Mouse (Mus musculus): Measurements from ENCODE around the gene Cpne5. TPM values are rescaled to one million over a fixed set of nuclear protein-coding genes. Genes with fewer than 3 reads are reported as not detected.
"Not testable (repeated sequence)": the region's sequence is repeated elsewhere in the genome, so short reads cannot be mapped to it uniquely, and the experiment has no call there.

The Cpne5 gene
- polyA plus RNA-seq, 1 experiment from 2014 or later: 17.9 TPM

GRCm38 (mm10) chr17:29267040-29267439 lies 29.1 kb upstream of the Cpne5 start:
- H3K4me3 ChIP-seq; H3K9me3 ChIP-seq (replicated peaks); H3K36me3 ChIP-seq; H3K27me3 ChIP-seq; ATAC-seq (replicated peaks; ENCODE audit: insufficient number of reproducible peaks, insufficient read depth, low FRiP score, low read depth); H3K9ac ChIP-seq; H3K27ac ChIP-seq; H3K4me2 ChIP-seq: not testable (repeated sequence)
- WGBS: 84% methylated on average over 2 of the region's 2 CpGs
- peaks cover 38% of the 10 kb centered on the region for H3K4me1 ChIP-seq (replicated peaks)

GRCm38 (mm10) chr17:29264760-29265159 lies 26.8 kb upstream of the Cpne5 start:
- Histone ChIP-seq H3K4me3 (peak overlapping the region; percentile 77; the same call in 1 of the 2 replicates), H3K9me3 (replicated peaks) (no peaks in the 10 kb centered on the region), H3K4me2 (peak overlapping the region; percentile 67), H3K9ac (peak overlapping the region; percentile 77; the same call in 1 of the 2 replicates), H3K27me3 (no peaks in the 10 kb centered on the region), H3K27ac (peak overlapping the region; percentile 99), H3K36me3 (peaks cover 6% of the 10 kb centered on the region; the same call in 1 of the 2 replicates), H3K4me1 (replicated peaks) (peaks cover 40% of the 10 kb centered on the region)
- ATAC-seq (replicated peaks; ENCODE audit: insufficient number of reproducible peaks, insufficient read depth, low FRiP score, low read depth): no peak
- WGBS: 76% methylated on average over 5 of the region's 5 CpGs

GRCm38 (mm10) chr17:29263840-29264633 lies 26.1 kb upstream of the Cpne5 start, which contains the start of gene Ppil1:
Gene Ppil1 (minus strand): TSS chr17:29264186.
- Histone ChIP-seq H3K9ac (peak within 1 kb of the TSS; percentile 77), H3K36me3 (peaks cover 6% of the 10 kb centered on the region; the same call in 1 of the 2 replicates), H3K4me3 (peak within 1 kb of the TSS; percentile 77), H3K27me3 (no peaks in the 10 kb centered on the region), H3K27ac (peak within 1 kb of the TSS; percentile 99), H3K4me2 (peak within 1 kb of the TSS; percentile 67), H3K4me1 (replicated peaks) (peaks cover 42% of the 10 kb centered on the region), H3K9me3 (replicated peaks) (no peaks in the 10 kb centered on the region)
- no peak; the same call in 1 of the 2 replicates for ATAC-seq (replicated peaks; ENCODE audit: insufficient number of reproducible peaks, insufficient read depth, low FRiP score, low read depth)
- 6% methylated on average over 38 of the region's 38 CpGs for WGBS

- H3K4me2 ChIP-seq: peak overlapping the region; percentile 67
- peak overlapping the region; percentile 77 for H3K4me3 ChIP-seq
- under 1% methylated on average over 14 of the region's 14 CpGs for WGBS
- H3K27me3 ChIP-seq: no peaks in the 10 kb centered on the region
- no peaks in the 10 kb centered on the region for H3K9me3 ChIP-seq (replicated peaks)
- peak overlapping the region; percentile 77 for H3K9ac ChIP-seq
- H3K4me1 ChIP-seq (replicated peaks): peaks cover 48% of the 10 kb centered on the region
- peaks cover 6% of the 10 kb centered on the region; the same call in 1 of the 2 replicates for H3K36me3 ChIP-seq
- ATAC-seq (replicated peaks; ENCODE audit: insufficient number of reproducible peaks, insufficient read depth, low FRiP score, low read depth): no peak
- H3K27ac ChIP-seq: peak overlapping the region; percentile 99
Measured at GRCm38 (mm10) chr17:29263417-29263816, 25.4 kb upstream of the Cpne5 start.

- 35% methylated on average over 2 of the region's 2 CpGs for WGBS
- Histone ChIP-seq H3K9ac (no peak overlapping the region), H3K4me1 (replicated peaks) (peaks cover 56% of the 10 kb centered on the region)
Measured at GRCm38 (mm10) chr17:29262259-29262649, 24.3 kb upstream of the Cpne5 start.

DNA sequence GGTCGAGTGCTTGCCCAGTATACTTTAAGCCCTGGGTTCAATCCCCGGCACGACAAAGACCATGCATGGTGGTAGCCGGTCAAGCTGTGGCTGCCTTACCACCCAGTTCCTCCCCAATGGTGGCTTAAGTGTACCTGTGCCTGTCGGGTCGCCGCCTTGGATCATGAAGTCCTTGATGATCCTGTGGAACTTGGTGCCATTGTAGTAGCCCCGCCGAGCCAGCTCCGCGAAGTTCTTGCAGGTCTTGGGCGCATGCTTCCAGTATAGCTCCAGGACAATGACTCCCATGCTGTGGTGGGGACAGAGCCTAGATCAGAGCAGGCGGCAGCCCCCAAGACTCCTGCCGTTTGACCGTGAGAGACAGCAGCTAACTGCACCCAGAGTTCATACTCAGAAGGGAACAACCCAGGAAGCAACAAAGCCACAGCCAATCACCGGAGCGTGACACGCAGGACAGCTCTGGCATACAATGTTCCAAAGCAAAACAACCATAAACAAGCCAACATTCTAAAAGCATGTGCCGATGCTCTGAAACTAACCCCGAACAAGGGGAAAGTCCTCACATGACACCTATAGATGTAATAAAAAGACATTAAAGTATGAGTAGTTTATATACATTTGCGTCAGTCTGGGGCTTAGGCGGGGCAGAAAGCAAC lies 23.8 kb upstream of the Cpne5 start:
- Histone ChIP-seq H3K27me3 (no peaks in the 10 kb centered on the region), H3K4me1 (replicated peaks) (peaks cover 62% of the 10 kb centered on the region), H3K9me3 (replicated peaks) (no peaks in the 10 kb centered on the region), H3K27ac (no peak overlapping the region), H3K4me2 (peak overlapping the region; percentile 67; the same call in 1 of the 2 replicates), H3K36me3 (peaks cover 6% of the 10 kb centered on the region; the same call in 1 of the 2 replicates), H3K4me3 (no peak overlapping the region), H3K9ac (no peak overlapping the region)
- ATAC-seq (replicated peaks; ENCODE audit: insufficient number of reproducible peaks, insufficient read depth, low FRiP score, low read depth): no peak
- 89% methylated on average over 22 of the region's 22 CpGs for WGBS

More at GRCm38 (mm10) chr17:29262259-29262649, 24.3 kb upstream of the Cpne5 start:
- H3K4me3 ChIP-seq: peak overlapping the region; percentile 77; the same call in 1 of the 2 replicates
- no peaks in the 10 kb centered on the region for H3K9me3 ChIP-seq (replicated peaks)
- ATAC-seq (replicated peaks; ENCODE audit: insufficient number of reproducible peaks, insufficient read depth, low FRiP score, low read depth): no peak
- no peak overlapping the region for H3K27ac ChIP-seq
- peak overlapping the region; percentile 67 for H3K4me2 ChIP-seq
- peaks cover 6% of the 10 kb centered on the region; the same call in 1 of the 2 replicates for H3K36me3 ChIP-seq
- no peaks in the 10 kb centered on the region for H3K27me3 ChIP-seq

DNA sequence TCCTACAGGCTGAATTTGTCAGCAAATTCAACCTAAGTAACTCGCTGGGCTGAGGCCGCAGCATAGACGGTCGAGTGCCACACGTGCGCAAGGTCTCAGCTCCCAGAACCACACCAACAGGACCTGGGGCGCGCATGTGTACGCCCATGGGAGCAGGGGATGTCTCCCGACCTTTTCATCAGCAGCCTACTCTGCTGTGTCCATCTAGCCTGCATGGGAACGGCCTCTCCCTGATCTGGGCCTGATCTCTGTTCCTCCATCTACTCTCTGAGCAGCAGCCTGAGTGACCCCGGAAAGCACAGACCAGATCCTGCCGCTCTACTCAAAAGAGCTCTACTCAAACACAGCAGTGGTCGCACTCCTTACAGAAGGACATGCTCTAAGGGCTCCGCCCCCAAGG lies 22.5 kb upstream of the Cpne5 start:
- Histone ChIP-seq H3K9me3 (replicated peaks) (no peaks in the 10 kb centered on the region), H3K36me3 (peaks cover 6% of the 10 kb centered on the region; the same call in 1 of the 2 replicates), H3K27ac (no peak overlapping the region), H3K4me1 (replicated peaks) (peaks cover 74% of the 10 kb centered on the region), H3K4me2 (no peak overlapping the region), H3K9ac (no peak overlapping the region), H3K27me3 (no peaks in the 10 kb centered on the region), H3K4me3 (no peak overlapping the region)
- 91% methylated on average over 15 of the region's 15 CpGs for WGBS
- ATAC-seq (replicated peaks; ENCODE audit: insufficient number of reproducible peaks, insufficient read depth, low FRiP score, low read depth): no peak

GRCm38 (mm10) chr17:29259489-29259888 lies 21.5 kb upstream of the Cpne5 start:
- no peaks in the 10 kb centered on the region for H3K27me3 ChIP-seq
- H3K4me1 ChIP-seq (replicated peaks): peaks cover 76% of the 10 kb centered on the region
- no peak overlapping the region for H3K4me2 ChIP-seq
- no peak overlapping the region for H3K9ac ChIP-seq
- peak overlapping the region; percentile 91; the same call in 1 of the 2 replicates for H3K27ac ChIP-seq
- no peak for ATAC-seq (replicated peaks; ENCODE audit: insufficient number of reproducible peaks, insufficient read depth, low FRiP score, low read depth)
- H3K9me3 ChIP-seq (replicated peaks): no peaks in the 10 kb centered on the region
- no peak overlapping the region for H3K4me3 ChIP-seq
- H3K36me3 ChIP-seq: peaks cover 6% of the 10 kb centered on the region; the same call in 1 of the 2 replicates
- WGBS: 9% methylated on average over 3 of the region's 3 CpGs

DNA sequence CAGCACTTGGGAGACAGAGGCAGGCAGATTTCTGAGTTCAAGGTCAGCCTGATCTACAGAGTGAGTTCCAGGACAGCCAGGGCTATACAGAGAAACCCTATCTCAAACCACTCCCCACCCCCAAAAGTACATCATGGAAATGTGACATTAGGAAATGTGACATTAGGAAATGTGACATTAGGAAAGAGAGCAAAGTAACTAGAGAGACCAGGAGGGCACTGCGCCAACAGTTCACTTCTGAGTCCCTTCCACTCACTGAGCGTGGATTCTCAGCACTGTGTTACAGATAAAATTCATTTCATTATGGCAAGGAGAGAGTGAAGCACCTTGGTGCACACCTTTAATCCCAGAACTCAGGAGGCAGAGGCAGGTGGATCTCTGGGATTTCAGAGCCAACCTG lies 21.0 kb upstream of the Cpne5 start:
- peaks cover 6% of the 10 kb centered on the region; the same call in 1 of the 2 replicates for H3K36me3 ChIP-seq
- H3K9me3 ChIP-seq (replicated peaks): no peaks in the 10 kb centered on the region
- H3K4me3 ChIP-seq: no peak overlapping the region
- peaks cover 77% of the 10 kb centered on the region for H3K4me1 ChIP-seq (replicated peaks)
- 83% methylated on average over 2 of the region's 2 CpGs for WGBS
- no peak overlapping the region for H3K4me2 ChIP-seq
- peak overlapping the region; percentile 91; the same call in 1 of the 2 replicates for H3K27ac ChIP-seq
- ATAC-seq (replicated peaks; ENCODE audit: insufficient number of reproducible peaks, insufficient read depth, low FRiP score, low read depth): no peak
- H3K27me3 ChIP-seq: no peaks in the 10 kb centered on the region
- no peak overlapping the region for H3K9ac ChIP-seq

DNA sequence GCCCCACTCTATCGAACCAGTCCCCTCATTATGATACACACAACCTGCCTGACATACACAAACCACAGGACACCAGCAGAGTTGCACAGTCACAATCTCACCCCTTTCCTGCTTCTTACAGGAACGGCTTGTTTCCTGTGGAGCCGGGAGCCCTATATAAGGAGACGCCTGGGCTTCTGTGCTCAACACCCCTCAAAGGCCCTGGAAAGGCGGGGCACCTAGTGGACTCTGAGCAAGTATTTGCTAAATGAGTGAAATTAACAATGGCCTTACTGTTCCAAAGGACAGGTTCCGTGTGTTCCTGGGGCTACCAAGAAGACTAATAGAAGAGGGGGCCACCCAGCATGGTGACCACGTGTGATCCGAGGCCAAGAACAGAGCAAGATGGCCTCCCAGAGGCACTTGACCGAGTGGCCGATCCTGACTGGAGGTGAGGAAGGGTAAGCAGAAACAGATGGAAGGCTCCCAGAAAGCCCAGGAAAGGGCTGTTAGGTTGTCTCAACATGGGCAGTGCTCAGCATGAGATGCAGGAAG lies 20.1 kb upstream of the Cpne5 start:
- Histone ChIP-seq H3K4me3 (no peak overlapping the region), H3K27ac (peak overlapping the region; percentile 91), H3K9ac (no peak overlapping the region), H3K27me3 (no peaks in the 10 kb centered on the region), H3K9me3 (replicated peaks) (no peaks in the 10 kb centered on the region), H3K4me1 (replicated peaks) (peaks cover 80% of the 10 kb centered on the region), H3K4me2 (no peak overlapping the region), H3K36me3 (peaks cover 6% of the 10 kb centered on the region; the same call in 1 of the 2 replicates)
- WGBS: 78% methylated on average over 10 of the region's 10 CpGs
- ATAC-seq (replicated peaks; ENCODE audit: insufficient number of reproducible peaks, insufficient read depth, low FRiP score, low read depth): no peak

- Histone ChIP-seq H3K4me2 (peak overlapping the region; percentile 37; the same call in 1 of the 2 replicates), H3K9me3 (replicated peaks) (no peaks in the 10 kb centered on the region), H3K27ac (peak overlapping the region; percentile 91), H3K9ac (no peak overlapping the region; the same call in 1 of the 2 replicates), H3K27me3 (no peaks in the 10 kb centered on the region), H3K4me3 (no peak overlapping the region), H3K4me1 (replicated peaks) (peaks cover 81% of the 10 kb centered on the region), H3K36me3 (peaks cover 4% of the 10 kb centered on the region; the same call in 1 of the 2 replicates)
- peak; percentile 82 for ATAC-seq (replicated peaks; ENCODE audit: insufficient number of reproducible peaks, insufficient read depth, low FRiP score, low read depth)
- WGBS: 42% methylated on average over 10 of the region's 10 CpGs
Measured at GRCm38 (mm10) chr17:29257001-29257511, 19.1 kb upstream of the Cpne5 start.
